Comparison of ENCODE assay signal across 15 mouse cellular contexts in the genomic region with DNA sequence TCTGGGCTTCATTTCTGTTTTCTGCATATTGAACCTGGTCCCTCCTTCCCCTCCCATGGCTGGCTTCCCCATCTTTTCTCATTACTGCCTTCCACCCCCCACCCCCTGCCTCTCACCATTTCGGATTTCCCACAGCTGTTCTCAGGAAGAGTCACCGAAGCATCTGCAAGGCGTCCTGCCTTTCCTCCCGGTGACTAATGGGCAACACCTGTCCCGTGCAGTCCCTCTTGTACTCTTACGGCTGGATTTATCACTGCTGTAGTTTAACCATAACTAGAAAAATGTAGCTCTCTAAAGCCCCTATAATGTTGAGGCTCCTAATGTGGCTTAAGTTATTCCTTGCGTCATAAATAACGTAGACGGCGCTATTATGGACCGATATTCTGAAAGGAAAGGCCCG.
"Had no signal": no experiment of that assay in that cellular context is flagged by ENCODE, and none has a peak within 500 bp of the region (broad histone marks: within the 10 kb centered on the region; RNA-seq: fewer than 3 reads in every experiment).

No protein-coding gene starts in this region.

- H3K4me2 ChIP-seq: limb, embryonic 12.5 days; liver, embryonic 12.5 days; lung, embryonic 15.5 days; stomach, embryonic 15.5 days had no signal

- H3K4me3 ChIP-seq: left cerebral cortex, adult 2 months; limb, embryonic 12.5 days; liver, embryonic 12.5 days; lung, embryonic 15.5 days; midbrain, embryonic 10.5 days; stomach, embryonic 15.5 days had no signal

- H3K36me3 ChIP-seq: limb, embryonic 12.5 days; liver, embryonic 12.5 days; lung, embryonic 15.5 days; midbrain, embryonic 10.5 days; stomach, embryonic 15.5 days had no signal

- H3K27ac ChIP-seq: left cerebral cortex, adult 2 months; limb, embryonic 12.5 days; liver, embryonic 12.5 days; lung, embryonic 15.5 days; midbrain, embryonic 10.5 days; stomach, embryonic 15.5 days had no signal

- H3K9me3 ChIP-seq: liver, embryonic 12.5 days; lung, embryonic 15.5 days; midbrain, embryonic 10.5 days; stomach, embryonic 15.5 days had no signal

- H3K27me3 ChIP-seq: limb, embryonic 12.5 days; liver, embryonic 12.5 days; lung, embryonic 15.5 days; stomach, embryonic 15.5 days had no signal

- H3K9ac ChIP-seq: limb, embryonic 12.5 days; liver, embryonic 12.5 days; lung, embryonic 15.5 days; stomach, embryonic 15.5 days had no signal

- ATAC-seq: intestine, postnatal 0 days; liver, embryonic 12.5 days had no signal

- H3K4me1 ChIP-seq: liver, embryonic 12.5 days; lung, embryonic 15.5 days; midbrain, embryonic 10.5 days; stomach, embryonic 15.5 days had no signal

- DNase-seq: kidney, adult 9 months; kidney, postnatal 14 days; lung, postnatal 14 days; midbrain, embryonic 14.5 days; retina, postnatal 1 day; right cerebral cortex, postnatal 4 days; spleen, adult 18-20 months; thymus, postnatal 4 days had no signal
